Mouse (Mus musculus) limb, embryonic 11.5 days (tissue): ENCODE data around the gene Ccdc42. TPM values are rescaled to one million over a fixed set of nuclear protein-coding genes. Genes with fewer than 3 reads are reported as not detected.

ENCODE experiments used
- ATAC-seq: fragments of 200-750 bp; cut with Nextera tagmentation; 2 replicates; pipeline ENCODE4 v1.8.0; 2017; ENCODE audit warnings: low read depth; ENCODE audit not compliant: insufficient number of reproducible peaks, low FRiP score, low TSS enrichment
- DNase-seq: peaks from one replicate; pipeline ENCODE4 v3.0.0-alpha.2; 2015; ENCODE audit warnings: low spot score
- H3K27ac ChIP-seq: fragments of 300-500 bp; sonication (generic); replicated peaks from 2 replicates; pipeline ENCODE4 v1.5.1; 2014; ENCODE audit warnings: low read depth, mild to moderate bottlenecking, low read length
- H3K27me3 ChIP-seq: fragments of 300-500 bp; sonication (generic); 2 replicates; pipeline ENCODE4 v1.6.1; 2014; ENCODE audit warnings: mild to moderate bottlenecking, low read length, mixed read lengths; ENCODE audit not compliant: control insufficient read depth, insufficient read depth
- H3K36me3 ChIP-seq: fragments of 300-500 bp; sonication (generic); 2 replicates; pipeline ENCODE4 v1.6.1; 2014; ENCODE audit warnings: mild to moderate bottlenecking, low read length, moderate library complexity, mixed read lengths; ENCODE audit not compliant: control insufficient read depth, insufficient read depth
- H3K4me1 ChIP-seq: fragments of 300-500 bp; sonication (generic); 2 replicates; pipeline ENCODE4 v1.6.1; 2014; ENCODE audit warnings: low read length, mixed read lengths; ENCODE audit not compliant: control insufficient read depth, insufficient read depth
- H3K4me2 ChIP-seq: fragments of 300-500 bp; sonication (generic); 2 replicates; pipeline ENCODE4 v1.6.1; 2014; ENCODE audit warnings: low read depth, mild to moderate bottlenecking, moderate library complexity; ENCODE audit not compliant: severe bottlenecking
- H3K4me3 ChIP-seq: fragments of 300-500 bp; sonication (generic); 2 replicates; pipeline ENCODE4 v1.5.1; 2014; ENCODE audit warnings: low read depth, low read length
- H3K9ac ChIP-seq: fragments of 300-500 bp; sonication (generic); 2 replicates; pipeline ENCODE4 v1.6.1; 2014; ENCODE audit warnings: mild to moderate bottlenecking, low read length
- H3K9me3 ChIP-seq: fragments of 300-500 bp; sonication (generic); 2 replicates; pipeline ENCODE4 v1.6.1; 2016; ENCODE audit warnings: low read length; ENCODE audit not compliant: control insufficient read depth
- WGBS: fragments of 180-500 bp; shearing (Covaris S2); extraction: QIAGEN DNeasy Blood & Tissue Kit; methylation state at CpG from one replicate; pipeline ENCODE4 v1.1.7; 2014; 5-methylcytosine and 5-hydroxymethylcytosine counted together
- polyA plus RNA-seq: library from polyadenylated mRNA; unstranded; fragments of >200 nt; fragmentation: Nextera tagmentation; extraction: Ambion mirVana; gene quantifications from 2 replicates; pipeline ENCODE4 v1.2.1, GENCODE M21; 2014

The Ccdc42 gene
- polyA plus RNA-seq, 1 experiment from 2014 or later = 1.4 TPM

DNA sequence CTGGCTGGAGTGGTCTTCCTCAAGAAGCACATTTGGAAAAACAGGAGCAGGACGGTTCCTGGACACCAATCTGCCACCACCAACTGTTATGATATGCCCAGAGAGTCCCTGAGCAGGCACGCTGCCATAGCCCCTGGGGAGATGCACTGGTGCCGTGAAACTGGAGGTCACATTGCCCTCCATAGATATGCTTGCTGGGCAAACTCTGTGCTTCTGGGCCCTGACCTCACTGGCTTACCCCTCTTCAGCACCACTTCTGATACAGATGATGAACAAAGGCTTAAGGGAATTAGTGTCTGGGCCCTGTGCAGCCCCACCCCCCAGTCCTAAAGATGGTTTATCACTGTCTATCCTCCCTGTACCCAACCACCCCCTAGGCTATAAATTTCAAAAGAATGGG is 6.4 kb downstream of the Ccdc42 start:
- ATAC-seq = no peak
- Histone ChIP-seq H3K4me3 (no peak overlapping the region), H3K27ac (no peak overlapping the region), H3K9ac (no peak overlapping the region), H3K27me3 (no peaks in the 10 kb centered on the region), H3K36me3 (no peaks in the 10 kb centered on the region), H3K4me1 (peaks cover 12% of the 10 kb centered on the region; the same call in 1 of the 2 replicates), H3K4me2 (no peak overlapping the region), H3K9me3 (no peaks in the 10 kb centered on the region)
- DNase-seq = no peak
- WGBS = 46% methylated on average over 3 of the region's 3 CpGs

- Histone ChIP-seq H3K9me3 (no peaks in the 10 kb centered on the region), H3K27ac (no peak overlapping the region), H3K36me3 (no peaks in the 10 kb centered on the region), H3K9ac (no peak overlapping the region), H3K27me3 (no peaks in the 10 kb centered on the region), H3K4me1 (peaks cover 32% of the 10 kb centered on the region), H3K4me3 (no peak overlapping the region), H3K4me2 (no peak overlapping the region)
- WGBS = 90% methylated on average over 2 of the region's 2 CpGs
- ATAC-seq (no peak), DNase-seq (no peak)
Observed at GRCm38 (mm10) chr11:68597912-68598311, 11.1 kb downstream of the Ccdc42 start.

DNA sequence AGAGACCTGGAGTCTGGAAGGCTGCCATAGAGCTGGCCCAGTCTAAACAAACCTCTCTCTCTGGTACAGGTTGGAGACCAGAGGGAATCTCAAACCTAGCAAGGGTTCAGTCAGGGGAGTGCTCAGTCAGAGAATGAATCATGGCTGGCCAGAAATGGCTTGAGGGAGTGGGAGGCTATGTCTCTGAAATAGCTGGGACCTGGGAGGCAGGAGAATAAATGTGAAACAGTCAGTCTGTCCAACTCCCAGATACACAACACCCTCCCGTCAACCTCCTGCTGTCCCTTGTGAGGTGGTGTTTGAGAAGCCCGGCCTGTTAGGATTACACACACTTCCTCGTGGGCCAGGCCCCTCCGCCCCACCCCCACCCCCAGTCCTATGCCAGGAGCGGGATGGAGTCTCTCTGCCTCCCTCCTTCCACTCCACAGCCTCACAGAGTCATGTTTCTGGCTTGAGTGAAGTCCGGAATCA is 13.8 kb downstream of the Ccdc42 start:
- no peaks in the 10 kb centered on the region for H3K36me3 ChIP-seq
- peak overlapping the region; percentile 28 for H3K9ac ChIP-seq
- ATAC-seq (no peak), DNase-seq (peak; percentile 37)
- no peak overlapping the region for H3K4me2 ChIP-seq
- no peaks in the 10 kb centered on the region for H3K9me3 ChIP-seq
- no peak overlapping the region for H3K4me3 ChIP-seq
- peak overlapping the region; percentile 72 for H3K27ac ChIP-seq
- H3K27me3 ChIP-seq = no peaks in the 10 kb centered on the region
- 10% methylated on average over 6 of the region's 6 CpGs for WGBS
- peaks cover 27% of the 10 kb centered on the region for H3K4me1 ChIP-seq

- H3K9me3 ChIP-seq = no peaks in the 10 kb centered on the region
- DNase-seq (peak; percentile 60), ATAC-seq (0 out of 2 replicates have a peak, but pooled peaks have one; percentile 33)
- H3K4me1 ChIP-seq = peaks cover 27% of the 10 kb centered on the region
- no peaks in the 10 kb centered on the region for H3K36me3 ChIP-seq
- H3K27me3 ChIP-seq = no peaks in the 10 kb centered on the region
- peak overlapping the region; percentile 72 for H3K27ac ChIP-seq
- H3K4me3 ChIP-seq = no peak overlapping the region
- H3K4me2 ChIP-seq = no peak overlapping the region
- no peak overlapping the region for H3K9ac ChIP-seq
- 0% methylated on average over 9 of the region's 9 CpGs for WGBS
Observed at GRCm38 (mm10) chr11:68601486-68601991, 14.7 kb downstream of the Ccdc42 start.

DNA sequence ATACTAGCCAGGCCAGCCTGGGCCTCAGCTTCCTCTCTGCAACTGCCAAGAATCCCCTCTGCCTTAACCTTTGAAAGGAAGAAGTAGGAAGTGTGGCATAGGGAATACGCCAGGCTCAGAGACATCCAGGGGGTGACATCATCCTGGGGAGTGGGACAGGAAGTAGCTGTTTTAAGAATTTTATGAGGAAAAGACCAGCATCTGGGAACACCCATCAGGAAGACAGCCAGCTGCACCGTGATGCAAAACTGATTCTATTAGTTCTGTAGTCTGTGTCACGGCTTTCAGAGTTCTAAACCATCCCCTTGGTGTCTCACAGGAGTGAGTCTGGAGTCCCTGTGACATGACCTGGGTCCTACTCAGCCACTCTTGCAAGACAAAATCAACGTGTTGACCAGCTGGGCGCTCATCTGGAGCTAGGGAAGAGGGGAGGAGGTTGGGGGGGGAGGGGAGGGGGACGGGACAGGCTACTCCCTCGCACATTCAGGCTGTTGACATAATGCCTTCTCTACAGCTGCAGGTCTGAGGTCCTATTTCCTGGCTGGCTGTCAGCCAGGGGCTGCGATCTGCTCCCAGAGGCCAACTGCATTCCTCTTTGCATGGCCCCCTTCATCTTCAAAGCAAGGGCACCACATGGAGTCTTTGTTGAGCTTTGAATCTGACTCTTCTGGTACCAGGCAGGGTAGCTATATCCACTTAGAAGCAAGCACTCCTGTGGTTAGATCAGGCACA is 15.5 kb downstream of the Ccdc42 start:
- Histone ChIP-seq H3K27ac (peak overlapping the region; percentile 72), H3K27me3 (no peaks in the 10 kb centered on the region), H3K4me2 (no peak overlapping the region), H3K4me3 (no peak overlapping the region), H3K36me3 (no peaks in the 10 kb centered on the region), H3K9ac (no peak overlapping the region), H3K9me3 (no peaks in the 10 kb centered on the region), H3K4me1 (peaks cover 26% of the 10 kb centered on the region)
- 7% methylated on average over 7 of the region's 8 CpGs for WGBS
- DNase-seq (peak; percentile 64), ATAC-seq (peak; percentile 45)

DNA sequence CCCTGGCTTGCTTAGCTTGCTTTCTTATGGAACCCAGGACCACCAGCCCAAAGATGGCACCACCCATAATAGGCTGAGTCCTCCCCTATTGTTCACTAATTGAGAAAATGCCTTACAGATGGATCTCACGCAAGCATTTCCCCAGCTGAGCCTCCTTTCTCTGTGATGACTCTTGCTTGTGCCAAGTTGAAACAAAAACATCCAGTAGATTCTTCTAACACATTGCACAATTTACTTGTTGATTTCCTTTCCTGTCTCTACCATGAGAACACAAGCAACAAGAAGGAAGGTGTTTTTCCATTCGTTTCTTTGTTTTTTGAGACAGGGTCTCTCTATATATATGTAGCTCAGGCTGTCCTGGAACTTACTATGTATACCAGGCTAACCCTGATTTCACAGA is 20.2 kb downstream of the Ccdc42 start:
- no peaks in the 10 kb centered on the region for H3K27me3 ChIP-seq
- no peak overlapping the region for H3K27ac ChIP-seq
- ATAC-seq (no peak), DNase-seq (no peak)
- no peak overlapping the region for H3K4me3 ChIP-seq
- no peaks in the 10 kb centered on the region for H3K9me3 ChIP-seq
- 88% methylated on average over 2 of the region's 2 CpGs for WGBS
- H3K9ac ChIP-seq = no peak overlapping the region
- H3K4me2 ChIP-seq = no peak overlapping the region
- peaks cover 6% of the 10 kb centered on the region for H3K4me1 ChIP-seq
- H3K36me3 ChIP-seq = no peaks in the 10 kb centered on the region

DNA sequence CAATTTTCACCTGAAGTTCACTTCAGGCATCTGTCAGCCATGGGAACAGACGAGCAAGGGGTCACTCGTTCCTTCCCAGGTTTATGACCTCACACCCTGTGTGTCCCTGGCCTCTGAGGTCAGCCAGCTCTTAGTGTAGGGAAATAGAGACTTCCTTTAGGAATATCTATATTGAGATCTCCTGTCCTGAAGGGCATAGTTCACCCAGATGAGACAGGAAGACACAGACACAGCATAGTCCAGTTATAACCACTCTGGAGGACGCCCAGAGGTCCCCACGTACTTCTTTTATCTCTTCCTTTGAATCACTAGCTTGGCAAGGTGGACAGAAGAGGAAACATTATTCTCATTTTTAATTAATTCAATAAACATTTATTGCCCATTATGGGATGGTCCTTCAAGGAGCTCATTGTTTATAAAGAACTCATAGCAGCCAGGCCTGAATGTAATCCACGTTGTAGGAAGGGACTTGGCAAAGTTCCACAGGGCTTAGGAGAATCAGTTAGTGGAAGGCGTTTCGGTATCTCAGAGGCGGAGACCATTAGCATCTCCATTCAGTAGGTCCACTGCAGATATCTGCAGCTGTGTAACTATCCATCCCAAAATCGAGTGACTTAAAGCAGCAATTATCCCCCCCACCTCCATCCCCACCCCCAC is 23.2 kb downstream of the Ccdc42 start:
- 62% methylated on average over 9 of the region's 9 CpGs for WGBS
- Histone ChIP-seq H3K27me3 (no peaks in the 10 kb centered on the region), H3K4me1 (peaks cover 3% of the 10 kb centered on the region; the same call in 1 of the 2 replicates), H3K27ac (no peak overlapping the region), H3K9me3 (no peaks in the 10 kb centered on the region), H3K9ac (no peak overlapping the region), H3K36me3 (no peaks in the 10 kb centered on the region), H3K4me2 (no peak overlapping the region), H3K4me3 (no peak overlapping the region)
- ATAC-seq (no peak), DNase-seq (no peak)

- Histone ChIP-seq H3K4me3 (no peak overlapping the region), H3K4me1 (peaks cover 3% of the 10 kb centered on the region; the same call in 1 of the 2 replicates), H3K36me3 (no peaks in the 10 kb centered on the region), H3K27ac (no peak overlapping the region), H3K27me3 (no peaks in the 10 kb centered on the region), H3K9me3 (no peaks in the 10 kb centered on the region), H3K4me2 (no peak overlapping the region), H3K9ac (no peak overlapping the region)
- DNase-seq (no peak), ATAC-seq (no peak)
- 92% methylated on average over 8 of the region's 8 CpGs for WGBS
Observed at GRCm38 (mm10) chr11:68610567-68610947, 23.7 kb downstream of the Ccdc42 start.
